Mouse (Mus musculus) thymus, adult 2 months (tissue): Measurements from ENCODE around the gene Myo5a. TPM values are rescaled to one million over a fixed set of nuclear protein-coding genes. Genes with fewer than 3 reads are reported as not detected.
"Not testable (repeated sequence)": the region's sequence is repeated elsewhere in the genome, so short reads cannot be mapped to it uniquely, and the experiment has no call there.

ENCODE experiments used
- DNase-seq: peaks from one replicate; pipeline ENCODE4 v3.0.0; 2021
- H3K27ac ChIP-seq: fragments of 200-500 bp; 2 replicates; pipeline ENCODE4 v1.5.1; 2012; ENCODE audit warnings: low read length, control low read depth; ENCODE audit not compliant: control insufficient read depth, insufficient read depth
- H3K27me3 ChIP-seq: fragments of 200-500 bp; 2 replicates; pipeline ENCODE4 v1.6.1; 2012; ENCODE audit warnings: mild to moderate bottlenecking, low read length, moderate library complexity, mixed read lengths; ENCODE audit not compliant: control insufficient read depth, insufficient read depth
- H3K36me3 ChIP-seq: fragments of 200-500 bp; 2 replicates; pipeline ENCODE4 v1.6.1; 2012; ENCODE audit warnings: mild to moderate bottlenecking, low read length, moderate library complexity; ENCODE audit not compliant: control insufficient read depth, insufficient read depth
- H3K4me1 ChIP-seq: fragments of 200-500 bp; replicated peaks from 2 replicates; pipeline ENCODE4 v1.6.1; 2012; ENCODE audit warnings: low read length; ENCODE audit not compliant: control insufficient read depth, insufficient read depth
- H3K4me3 ChIP-seq: fragments of 200-500 bp; 2 replicates; pipeline ENCODE4 v1.5.1; 2012; ENCODE audit warnings: mild to moderate bottlenecking, low read length, control low read depth, moderate library complexity; ENCODE audit not compliant: control insufficient read depth, insufficient read depth
- CTCF ChIP-seq: fragments of 200-500 bp; IDR thresholded peaks from 2 replicates; pipeline ENCODE4 v1.5.1; 2012; ENCODE audit warnings: mild to moderate bottlenecking, control low read depth, low read length, moderate library complexity, borderline replicate concordance; ENCODE audit not compliant: control insufficient read depth, poor library complexity, insufficient read depth; ENCODE audit errors: extremely low read depth
- POLR2A ChIP-seq: fragments of 200-500 bp; IDR thresholded peaks from 2 replicates; pipeline ENCODE4 v1.6.1; 2012; ENCODE audit warnings: mild to moderate bottlenecking, low read length, control low read depth, moderate library complexity; ENCODE audit not compliant: control insufficient read depth, poor library complexity, insufficient read depth; ENCODE audit errors: extremely low read depth
- WGBS: fragments of 180-500 bp; shearing (Covaris S2); methylation state at CpG from one replicate; pipeline ENCODE4 v1.1.7; 2018; 5-methylcytosine and 5-hydroxymethylcytosine counted together
- polyA plus RNA-seq: library from polyadenylated mRNA; depleted of rRNA; stranded (reverse); fragments of >200 nt; gene quantifications from 2 replicates; pipeline ENCODE4 v1.2.3, GENCODE M21; 2012

The Myo5a gene
- polyA plus RNA-seq, 1 experiment, result 8.3 TPM

DNA sequence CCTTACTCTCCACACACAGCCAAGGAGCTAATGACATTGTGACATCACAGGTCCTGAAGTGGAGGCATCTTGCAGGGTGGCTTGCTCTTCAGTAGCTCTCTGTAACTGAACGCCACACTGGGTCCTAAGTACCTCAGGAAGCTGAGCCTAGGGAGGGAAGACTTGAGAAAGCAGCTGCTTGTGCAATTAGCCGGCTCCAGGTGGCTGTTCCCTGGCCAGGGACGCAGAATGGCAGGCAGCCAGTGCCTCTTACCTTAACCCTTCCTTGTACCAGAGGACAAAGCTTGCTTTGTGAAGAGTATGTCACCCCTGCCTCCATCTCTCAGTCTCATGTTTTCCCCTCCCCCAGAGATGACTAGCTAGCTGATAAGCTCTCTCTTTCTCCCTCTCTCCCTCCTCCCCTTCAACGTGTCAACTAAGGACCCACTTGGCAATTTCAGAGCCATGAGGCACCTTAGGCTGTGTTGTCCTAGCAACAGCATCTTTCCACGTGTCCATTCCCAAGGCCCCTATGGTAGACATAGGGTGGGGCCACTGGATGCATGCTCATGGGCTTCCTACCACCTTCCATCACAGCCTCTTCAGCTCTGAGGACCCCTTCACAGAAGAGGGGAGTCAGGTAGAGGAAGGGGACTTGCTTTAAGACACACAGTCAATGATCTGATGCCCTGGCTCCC is 173.1 kb downstream of the Myo5a start:
- 39% methylated on average over 5 of the region's 5 CpGs for WGBS
- no peak overlapping the region for H3K27ac ChIP-seq
- H3K27me3 ChIP-seq, result no peaks in the 10 kb centered on the region
- TF ChIP-seq POLR2A, result no peak
- no peak for TF ChIP-seq CTCF
- DNase-seq, result no peak
- no peak overlapping the region for H3K4me3 ChIP-seq
- H3K4me1 ChIP-seq, result peaks cover 9% of the 10 kb centered on the region
- no peaks in the 10 kb centered on the region for H3K36me3 ChIP-seq

DNA sequence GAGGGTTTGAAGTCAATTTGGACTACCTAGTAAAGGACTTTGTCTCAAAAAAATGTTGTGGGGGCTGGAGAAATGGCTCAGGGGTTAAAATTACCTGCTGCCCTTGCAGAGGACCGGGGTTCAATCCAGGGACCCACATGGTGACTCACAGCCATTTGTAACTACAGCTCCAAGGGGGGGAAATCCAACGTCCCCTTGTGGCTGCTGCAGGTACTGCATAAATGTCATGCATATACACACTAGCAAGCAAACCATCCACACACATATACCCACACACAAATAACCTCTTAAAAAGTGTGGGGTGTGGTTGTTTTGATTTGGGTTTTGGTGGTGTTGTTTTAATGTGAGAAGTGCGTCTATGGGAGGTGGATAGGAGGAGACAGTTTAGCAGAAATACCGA is 173.7 kb downstream of the Myo5a start:
- 85% methylated on average over 4 of the region's 4 CpGs for WGBS
- DNase-seq, result no peak
- Histone ChIP-seq H3K4me3 (no peak overlapping the region), H3K27ac (no peak overlapping the region), H3K4me1 (peaks cover 9% of the 10 kb centered on the region), H3K27me3 (no peaks in the 10 kb centered on the region), H3K36me3 (no peaks in the 10 kb centered on the region)
- TF ChIP-seq CTCF (no peak), POLR2A (no peak)

DNA sequence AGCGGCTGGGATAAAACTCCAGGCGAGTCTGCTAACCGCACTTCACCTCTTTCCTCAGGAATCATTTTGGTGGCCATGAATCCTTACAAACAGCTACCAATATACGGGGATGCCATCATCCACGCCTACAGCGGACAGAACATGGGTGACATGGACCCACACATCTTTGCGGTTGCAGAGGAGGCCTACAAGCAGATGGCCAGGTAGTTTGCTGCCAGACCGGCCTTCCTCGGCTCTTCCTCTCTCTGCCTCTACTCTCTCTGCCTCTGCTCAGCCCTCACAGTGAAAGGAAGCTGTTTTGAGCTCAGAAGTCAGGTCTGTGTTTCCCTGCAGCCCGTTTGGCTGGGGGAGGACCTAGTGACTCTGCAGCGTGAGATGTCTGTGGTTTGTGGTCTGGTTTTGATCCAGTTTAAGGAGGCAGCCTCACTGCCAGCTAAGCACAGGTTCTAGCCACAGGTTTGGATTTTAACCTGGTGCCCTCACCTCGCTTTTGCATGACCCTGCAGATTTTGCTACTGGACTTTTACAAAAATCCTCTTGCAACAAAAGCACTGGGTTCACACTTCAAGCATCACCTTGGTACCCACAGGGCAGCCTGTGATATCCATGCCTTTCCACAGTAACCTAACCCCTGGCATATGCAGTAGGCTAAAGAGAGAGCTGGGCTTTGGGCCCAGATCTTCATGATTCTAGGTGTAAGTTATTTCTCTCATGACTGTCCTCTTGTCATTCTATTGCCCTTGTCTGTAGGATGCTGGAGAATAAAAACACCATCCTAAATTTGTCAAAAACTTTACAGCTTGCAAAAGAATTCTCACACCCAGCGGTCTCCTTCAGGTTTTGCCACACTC is 175.5 kb downstream of the Myo5a start:
- H3K36me3 ChIP-seq, result no peaks in the 10 kb centered on the region
- no peak overlapping the region for H3K27ac ChIP-seq
- no peaks in the 10 kb centered on the region for H3K27me3 ChIP-seq
- no peak for DNase-seq
- no peak overlapping the region for H3K4me3 ChIP-seq
- H3K4me1 ChIP-seq, result peaks cover 9% of the 10 kb centered on the region
- WGBS, result 27% methylated on average over 13 of the region's 13 CpGs
- TF ChIP-seq CTCF (no peak), POLR2A (no peak)

DNA sequence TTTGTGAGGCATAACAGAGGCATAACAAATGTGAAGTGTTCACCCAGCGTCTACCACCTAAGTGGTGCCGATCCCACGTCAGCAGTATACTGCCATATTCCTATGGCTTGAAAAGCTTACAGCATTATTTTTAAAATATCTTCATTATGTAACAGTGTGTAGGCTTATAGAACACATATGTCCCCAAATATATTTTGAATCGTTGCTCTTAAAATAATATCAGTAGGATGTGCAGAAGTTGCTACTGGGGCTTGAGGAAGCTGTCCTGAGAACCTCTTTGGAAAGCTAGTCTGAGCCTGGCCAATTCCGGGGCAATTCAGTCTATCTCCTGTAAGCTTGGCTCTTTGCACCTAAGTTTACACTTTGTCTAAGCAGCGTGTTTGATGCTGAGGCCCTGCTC is 177.1 kb downstream of the Myo5a start:
- no peak for DNase-seq
- no peaks in the 10 kb centered on the region for H3K36me3 ChIP-seq
- TF ChIP-seq CTCF (no peak), POLR2A (no peak)
- 95% methylated on average over 6 of the region's 6 CpGs for WGBS
- no peak overlapping the region for H3K27ac ChIP-seq
- peaks cover 13% of the 10 kb centered on the region for H3K4me1 ChIP-seq
- H3K27me3 ChIP-seq, result no peaks in the 10 kb centered on the region
- no peak overlapping the region for H3K4me3 ChIP-seq

DNA sequence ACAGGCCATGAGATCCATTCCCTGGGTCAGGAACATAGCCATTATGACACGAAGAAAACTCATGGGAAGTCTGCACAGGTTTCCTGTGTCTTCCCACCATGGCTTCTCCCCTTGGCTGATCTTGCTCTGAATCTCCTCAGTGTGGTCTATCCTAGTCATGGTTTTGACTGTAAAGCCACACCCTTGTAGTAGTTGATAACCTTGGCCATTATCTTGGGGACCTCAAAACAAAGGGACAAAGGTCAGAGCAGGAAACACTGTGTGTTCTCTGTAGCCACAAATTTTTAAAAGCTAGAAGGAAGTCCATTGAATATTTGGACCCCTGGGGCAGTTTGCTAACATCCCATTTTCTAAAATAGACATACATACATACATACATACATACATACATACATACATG is 177.5 kb downstream of the Myo5a start:
- Histone ChIP-seq H3K27ac (no peak overlapping the region), H3K36me3 (no peaks in the 10 kb centered on the region), H3K27me3 (no peaks in the 10 kb centered on the region), H3K4me3 (no peak overlapping the region), H3K4me1 (peaks cover 16% of the 10 kb centered on the region)
- TF ChIP-seq POLR2A, result no peak
- no peak for TF ChIP-seq CTCF
- 73% methylated on average over 1 of the region's 1 CpGs for WGBS
- no peak for DNase-seq

DNA sequence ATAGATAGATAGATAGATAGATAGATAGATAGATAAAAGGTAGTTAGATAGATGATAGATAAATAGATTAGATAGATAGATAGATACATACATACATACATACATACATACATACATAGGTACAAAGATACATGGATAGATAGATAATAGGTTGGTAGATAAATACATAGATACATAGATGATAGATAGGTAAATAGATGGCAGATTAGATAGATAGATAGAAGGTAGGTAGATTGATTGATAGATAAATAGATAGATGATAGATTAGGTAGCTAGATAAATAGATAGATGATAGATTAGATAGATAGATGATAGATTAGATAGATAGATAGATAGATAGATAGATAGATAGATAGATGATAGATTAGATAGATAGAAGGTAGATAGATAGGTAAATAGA is 178.1 kb downstream of the Myo5a start:
- Histone ChIP-seq H3K4me1 (peaks cover 21% of the 10 kb centered on the region), H3K27ac (no peak overlapping the region), H3K4me3 (no peak overlapping the region), H3K27me3 (no peaks in the 10 kb centered on the region), H3K36me3 (no peaks in the 10 kb centered on the region)
- no peak for DNase-seq
- TF ChIP-seq CTCF, result no peak
- no peak for TF ChIP-seq POLR2A

DNA sequence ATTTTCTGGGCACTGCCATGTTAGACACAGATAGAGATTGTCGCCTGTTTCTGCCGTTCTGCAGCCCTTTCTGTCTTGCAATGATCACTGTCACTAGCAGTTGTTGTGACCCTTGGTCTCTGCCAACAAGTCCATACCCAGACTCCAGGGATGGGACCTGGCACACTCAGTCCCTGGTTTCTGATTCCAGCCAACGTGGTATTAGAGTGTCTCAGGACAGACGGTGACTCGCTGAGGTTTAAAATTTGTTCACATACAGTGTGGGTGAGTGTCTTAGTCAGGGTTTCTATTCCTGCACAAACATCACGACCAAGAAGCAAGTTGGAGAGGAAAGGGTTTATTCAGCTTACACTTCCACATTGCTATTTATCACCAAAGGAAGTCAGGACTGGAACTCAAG is 182.3 kb downstream of the Myo5a start:
- 39% methylated on average over 6 of the region's 6 CpGs for WGBS
- H3K4me1 ChIP-seq, result peaks cover 29% of the 10 kb centered on the region
- DNase-seq, H3K27me3 ChIP-seq, H3K36me3 ChIP-seq, H3K27ac ChIP-seq, H3K4me3 ChIP-seq: not testable (repeated sequence)
